Mouse (Mus musculus): Measurements from ENCODE around the gene Nfia. TPM values are rescaled to one million over a fixed set of nuclear protein-coding genes. Genes with fewer than 3 reads are reported as not detected.

The Nfia gene
- polyA plus RNA-seq, 1 experiment from 2014 or later: 54.3 TPM

DNA sequence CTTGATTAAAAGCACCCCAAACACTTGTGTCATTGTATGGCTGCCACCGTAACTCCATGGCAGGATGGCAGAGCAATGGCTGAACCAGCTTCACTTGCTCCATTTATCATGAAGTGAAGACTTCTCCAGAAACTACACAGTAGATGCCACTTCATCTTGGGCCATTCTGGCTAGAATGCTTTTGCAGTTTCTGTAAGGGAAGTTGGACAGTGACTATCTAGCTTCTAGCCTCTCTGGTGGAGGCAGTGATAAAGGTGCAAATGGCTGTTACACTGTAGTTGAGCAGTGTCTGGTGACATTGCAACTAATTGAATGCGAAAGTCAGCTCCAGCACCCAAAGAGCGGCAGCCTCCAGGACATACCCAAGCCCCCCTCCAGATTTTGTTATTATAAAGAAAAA, 78.5 kb downstream of the Nfia start:
- WGBS: 87% methylated on average over 3 of the region's 3 CpGs
- Histone ChIP-seq H3K4me3 (ENCODE audit: control insufficient read depth in 1 of 2, insufficient read depth in 1 of 2, low read depth in 1 of 2, low read length in 2 of 2) (no peak overlapping the region), H3K27me3 (ENCODE audit: control insufficient read depth, insufficient read depth, low read length) (no peaks in the 10 kb centered on the region), H3K4me2 (ENCODE audit: low read length) (no peak overlapping the region), H3K9ac (ENCODE audit: low read length) (no peak overlapping the region), H3K4me1 (ENCODE audit: control insufficient read depth in 2 of 2, insufficient read depth in 2 of 2, low read length in 2 of 2) (peaks cover 8 to 45% of the 10 kb centered on the region in 2 experiments), H3K27ac (replicated peaks in 1 of 2; ENCODE audit: control insufficient read depth in 1 of 2, insufficient read depth in 1 of 2, low read depth in 2 of 2, low read length in 2 of 2) (no peak overlapping the region), H3K36me3 (ENCODE audit: control insufficient read depth, insufficient read depth, low read length) (peaks cover 7% of the 10 kb centered on the region), H3K9me3 (ENCODE audit: control insufficient read depth, low read length) (no peaks in the 10 kb centered on the region)
- no peak for ATAC-seq (ENCODE audit: insufficient number of reproducible peaks, insufficient read depth, low FRiP score, low read depth)

DNA sequence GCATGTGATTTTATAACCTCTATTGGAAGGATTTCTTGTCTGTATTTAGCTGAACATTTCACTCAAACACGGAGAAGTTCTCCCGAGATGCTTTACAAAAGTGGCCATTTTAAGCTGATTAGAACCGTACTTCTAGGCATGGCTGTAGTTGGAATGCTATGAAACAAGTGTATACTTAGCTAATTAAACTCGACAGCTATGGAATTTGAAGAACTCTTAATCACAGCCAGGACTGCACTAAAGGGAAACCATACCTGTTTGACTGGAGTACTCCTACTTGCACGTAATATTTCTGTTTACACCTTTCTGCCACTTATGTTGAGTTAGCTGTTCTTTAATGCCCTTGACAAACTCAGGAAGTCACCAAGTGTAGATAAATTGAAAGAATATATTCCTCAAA, 79.2 kb downstream of the Nfia start:
- Histone ChIP-seq H3K27me3 (ENCODE audit: control insufficient read depth, insufficient read depth, low read length) (no peaks in the 10 kb centered on the region), H3K9ac (ENCODE audit: low read length) (no peak overlapping the region), H3K36me3 (ENCODE audit: control insufficient read depth, insufficient read depth, low read length) (peaks cover 4% of the 10 kb centered on the region; the same call in 1 of the 2 replicates), H3K9me3 (ENCODE audit: control insufficient read depth, low read length) (no peaks in the 10 kb centered on the region), H3K4me3 (ENCODE audit: control insufficient read depth in 1 of 2, insufficient read depth in 1 of 2, low read depth in 1 of 2, low read length in 2 of 2) (no peak overlapping the region), H3K4me1 (ENCODE audit: control insufficient read depth in 2 of 2, insufficient read depth in 2 of 2, low read length in 2 of 2) (peaks cover 7 to 41% of the 10 kb centered on the region in 2 experiments), H3K4me2 (ENCODE audit: low read length) (no peak overlapping the region), H3K27ac (replicated peaks in 1 of 2; ENCODE audit: control insufficient read depth in 1 of 2, insufficient read depth in 1 of 2, low read depth in 2 of 2, low read length in 2 of 2) (no peak overlapping the region)
- ATAC-seq (ENCODE audit: insufficient number of reproducible peaks, insufficient read depth, low FRiP score, low read depth): no peak
- 58% methylated on average over 5 of the region's 5 CpGs for WGBS

DNA sequence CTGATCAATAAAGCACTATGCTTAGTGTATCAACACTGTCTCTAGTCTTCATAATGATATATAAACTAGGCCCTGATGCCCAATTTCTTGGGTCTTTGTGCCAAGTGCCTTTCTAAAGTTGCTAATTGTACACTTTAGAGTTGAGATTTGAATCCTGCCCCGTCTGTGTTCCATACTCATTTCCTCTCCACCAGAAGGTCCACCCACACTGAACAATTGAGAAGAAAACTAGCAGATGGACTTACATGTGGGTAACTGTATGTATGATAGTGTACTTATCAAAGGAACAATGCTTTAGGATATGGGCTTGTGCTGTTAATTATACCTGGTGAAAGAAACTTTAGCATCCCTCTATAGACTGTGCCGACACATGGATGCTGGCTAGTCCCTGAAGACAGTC, 80.1 kb downstream of the Nfia start:
- Histone ChIP-seq H3K4me1 (ENCODE audit: control insufficient read depth in 2 of 2, insufficient read depth in 2 of 2, low read length in 2 of 2) (peaks cover 2 to 35% of the 10 kb centered on the region in 2 experiments; a peak in 3 of 4 replicates), H3K27ac (replicated peaks in 1 of 2; ENCODE audit: control insufficient read depth in 1 of 2, insufficient read depth in 1 of 2, low read depth in 2 of 2, low read length in 2 of 2) (no peak overlapping the region), H3K27me3 (ENCODE audit: control insufficient read depth, insufficient read depth, low read length) (no peaks in the 10 kb centered on the region), H3K4me2 (ENCODE audit: low read length) (no peak overlapping the region), H3K9ac (ENCODE audit: low read length) (no peak overlapping the region), H3K36me3 (ENCODE audit: control insufficient read depth, insufficient read depth, low read length) (peaks cover 4% of the 10 kb centered on the region; the same call in 1 of the 2 replicates), H3K4me3 (ENCODE audit: control insufficient read depth in 1 of 2, insufficient read depth in 1 of 2, low read depth in 1 of 2, low read length in 2 of 2) (no peak overlapping the region), H3K9me3 (ENCODE audit: control insufficient read depth, low read length) (no peaks in the 10 kb centered on the region)
- ATAC-seq (ENCODE audit: insufficient number of reproducible peaks, insufficient read depth, low FRiP score, low read depth): no peak
- WGBS: 77% methylated on average over 2 of the region's 2 CpGs

DNA sequence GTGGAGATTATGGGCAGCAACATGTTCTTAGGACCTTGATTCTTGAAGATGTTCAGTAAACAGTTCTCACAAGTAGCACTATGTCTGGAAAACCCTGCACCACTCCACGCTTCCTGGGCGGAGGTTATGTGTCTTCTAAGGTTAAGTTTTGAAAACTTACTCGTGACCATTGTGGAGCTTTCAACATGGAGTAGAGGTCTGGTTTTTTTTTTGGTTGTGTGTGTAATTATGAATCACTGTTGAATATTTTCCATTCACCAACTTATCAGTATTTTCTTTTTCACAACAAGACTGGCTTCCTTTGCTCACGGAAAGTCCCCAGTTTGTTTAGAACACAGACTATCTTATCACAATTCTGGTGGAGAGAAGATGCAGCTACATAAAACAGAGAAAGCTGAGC, 82.2 kb downstream of the Nfia start:
- Histone ChIP-seq H3K27ac (replicated peaks in 1 of 2; ENCODE audit: control insufficient read depth in 1 of 2, insufficient read depth in 1 of 2, low read depth in 2 of 2, low read length in 2 of 2) (peak overlapping the region in 1 of 2 experiments; percentile 43; a peak in 1 of 4 replicates), H3K4me3 (ENCODE audit: control insufficient read depth in 1 of 2, insufficient read depth in 1 of 2, low read depth in 1 of 2, low read length in 2 of 2) (no peak overlapping the region), H3K4me2 (ENCODE audit: low read length) (no peak overlapping the region), H3K9me3 (ENCODE audit: control insufficient read depth, low read length) (no peaks in the 10 kb centered on the region), H3K4me1 (ENCODE audit: control insufficient read depth in 2 of 2, insufficient read depth in 2 of 2, low read length in 2 of 2) (peaks cover 7 to 38% of the 10 kb centered on the region in 2 experiments), H3K27me3 (ENCODE audit: control insufficient read depth, insufficient read depth, low read length) (no peaks in the 10 kb centered on the region), H3K36me3 (ENCODE audit: control insufficient read depth, insufficient read depth, low read length) (no peaks in the 10 kb centered on the region), H3K9ac (ENCODE audit: low read length) (no peak overlapping the region)
- no peak for ATAC-seq (ENCODE audit: insufficient number of reproducible peaks, insufficient read depth, low FRiP score, low read depth)
- WGBS: 39% methylated on average over 4 of the region's 4 CpGs

DNA sequence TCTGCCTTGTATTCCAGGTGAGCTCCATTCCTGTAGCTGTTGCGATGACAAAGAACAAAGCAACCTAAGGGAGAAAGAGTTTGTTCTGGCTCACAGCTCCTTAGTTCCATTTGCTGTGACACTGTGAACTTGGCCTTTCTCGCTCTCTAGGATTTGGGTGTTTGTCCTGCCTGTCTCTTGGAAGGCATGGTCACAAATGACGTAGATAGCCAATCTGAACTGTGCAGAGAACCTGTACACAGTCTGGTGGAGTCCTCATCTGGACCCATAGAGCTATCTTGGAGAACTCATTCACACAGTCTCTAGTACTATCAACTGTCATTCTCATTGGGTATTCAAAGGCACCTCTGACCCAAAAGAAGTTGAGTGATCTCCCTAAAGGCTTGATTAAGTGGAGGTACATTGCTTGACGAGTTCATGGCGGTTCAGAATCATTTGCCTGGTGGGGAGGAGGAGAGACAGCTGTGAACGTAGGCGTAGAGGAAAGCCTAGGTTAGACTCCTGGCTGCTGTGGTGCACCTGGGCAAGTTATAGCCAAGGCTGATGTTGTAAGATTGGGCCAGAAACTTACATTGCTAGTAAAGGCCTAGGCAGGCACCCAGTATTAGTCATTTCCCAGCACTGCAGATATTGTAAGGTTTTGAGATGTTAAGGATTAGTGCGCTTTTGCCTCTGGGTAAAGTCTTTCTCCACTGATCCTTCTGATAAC, 83.3 kb downstream of the Nfia start:
- Histone ChIP-seq H3K27me3 (ENCODE audit: control insufficient read depth, insufficient read depth, low read length) (no peaks in the 10 kb centered on the region), H3K4me1 (ENCODE audit: control insufficient read depth in 2 of 2, insufficient read depth in 2 of 2, low read length in 2 of 2) (peaks cover 7 to 38% of the 10 kb centered on the region in 2 experiments), H3K4me3 (ENCODE audit: control insufficient read depth in 1 of 2, insufficient read depth in 1 of 2, low read depth in 1 of 2, low read length in 2 of 2) (no peak overlapping the region), H3K4me2 (ENCODE audit: low read length) (no peak overlapping the region), H3K9me3 (ENCODE audit: control insufficient read depth, low read length) (no peaks in the 10 kb centered on the region), H3K36me3 (ENCODE audit: control insufficient read depth, insufficient read depth, low read length) (no peaks in the 10 kb centered on the region), H3K9ac (ENCODE audit: low read length) (no peak overlapping the region), H3K27ac (replicated peaks in 1 of 2; ENCODE audit: control insufficient read depth in 1 of 2, insufficient read depth in 1 of 2, low read depth in 2 of 2, low read length in 2 of 2) (0 out of 4 replicates have a peak overlapping the region, but pooled peaks of 1 of the 2 experiments have one; percentile 43)
- 87% methylated on average over 8 of the region's 8 CpGs for WGBS
- ATAC-seq (ENCODE audit: insufficient number of reproducible peaks, insufficient read depth, low FRiP score, low read depth): no peak

DNA sequence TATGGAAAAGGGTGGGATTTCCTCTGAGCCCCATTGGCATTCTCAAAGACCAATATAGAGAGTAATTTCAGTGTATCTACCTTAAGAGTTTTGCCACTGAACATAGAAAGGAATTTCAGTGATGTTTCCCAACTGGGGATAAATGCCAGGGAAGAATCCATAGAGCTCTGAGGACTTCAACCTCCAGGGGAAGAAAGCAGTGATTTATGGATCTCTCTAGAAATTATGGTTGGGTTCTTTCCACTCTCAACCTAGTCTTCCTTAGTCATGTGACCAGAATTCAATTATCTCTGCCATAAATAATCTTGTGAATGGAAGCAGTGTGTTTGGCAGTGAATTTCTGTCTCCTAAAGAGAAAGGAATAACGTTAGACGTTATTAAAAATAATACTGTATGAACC, 85.0 kb downstream of the Nfia start:
- no peak overlapping the region for H3K9ac ChIP-seq (ENCODE audit: low read length)
- H3K4me2 ChIP-seq (ENCODE audit: low read length): no peak overlapping the region
- no peaks in the 10 kb centered on the region for H3K9me3 ChIP-seq (ENCODE audit: control insufficient read depth, low read length)
- H3K27ac ChIP-seq (replicated peaks in 1 of 2; ENCODE audit: control insufficient read depth in 1 of 2, insufficient read depth in 1 of 2, low read depth in 2 of 2, low read length in 2 of 2): no peak overlapping the region
- no peaks in the 10 kb centered on the region for H3K27me3 ChIP-seq (ENCODE audit: control insufficient read depth, insufficient read depth, low read length)
- 84% methylated on average over 2 of the region's 2 CpGs for WGBS
- H3K4me1 ChIP-seq (ENCODE audit: control insufficient read depth in 2 of 2, insufficient read depth in 2 of 2, low read length in 2 of 2): peaks cover 5 to 31% of the 10 kb centered on the region in 2 experiments
- H3K4me3 ChIP-seq (ENCODE audit: control insufficient read depth in 1 of 2, insufficient read depth in 1 of 2, low read depth in 1 of 2, low read length in 2 of 2): no peak overlapping the region
- H3K36me3 ChIP-seq (ENCODE audit: control insufficient read depth, insufficient read depth, low read length): 0 out of 2 replicates have a peak, but pooled peaks cover 3% of the 10 kb centered on the region
- ATAC-seq (ENCODE audit: insufficient number of reproducible peaks, insufficient read depth, low FRiP score, low read depth): no peak

DNA sequence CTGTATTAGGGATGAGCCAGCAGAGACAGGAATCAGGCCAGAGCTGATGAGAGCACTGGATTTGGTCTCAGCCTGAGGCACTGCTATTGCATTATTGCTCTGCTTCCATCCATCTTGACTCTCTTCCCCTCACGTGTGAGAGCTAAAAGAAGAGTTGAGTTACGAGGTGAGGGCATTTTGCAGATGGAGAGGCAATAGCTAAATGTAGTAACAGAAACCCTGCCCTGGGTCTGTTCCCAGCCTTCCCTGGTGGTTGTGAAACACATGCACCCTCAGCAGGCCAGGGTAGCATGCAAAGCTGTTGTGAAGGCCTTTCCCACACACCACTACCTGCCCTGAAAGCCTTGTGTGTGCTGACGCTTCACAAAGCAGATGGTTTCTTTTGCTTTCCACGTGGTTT, 86.9 kb downstream of the Nfia start:
- no peak for ATAC-seq (ENCODE audit: insufficient number of reproducible peaks, insufficient read depth, low FRiP score, low read depth)
- H3K9ac ChIP-seq (ENCODE audit: low read length): no peak overlapping the region
- H3K4me3 ChIP-seq (ENCODE audit: control insufficient read depth in 1 of 2, insufficient read depth in 1 of 2, low read depth in 1 of 2, low read length in 2 of 2): no peak overlapping the region
- H3K4me2 ChIP-seq (ENCODE audit: low read length): no peak overlapping the region
- peak overlapping the region; percentile 4 to 12; a peak in 1 of 4 replicates for H3K27ac ChIP-seq (replicated peaks in 1 of 2; ENCODE audit: control insufficient read depth in 1 of 2, insufficient read depth in 1 of 2, low read depth in 2 of 2, low read length in 2 of 2)
- 53% methylated on average over 4 of the region's 4 CpGs for WGBS
- peaks cover 5 to 27% of the 10 kb centered on the region in 2 experiments for H3K4me1 ChIP-seq (ENCODE audit: control insufficient read depth in 2 of 2, insufficient read depth in 2 of 2, low read length in 2 of 2)
- no peaks in the 10 kb centered on the region for H3K27me3 ChIP-seq (ENCODE audit: control insufficient read depth, insufficient read depth, low read length)
- no peaks in the 10 kb centered on the region for H3K9me3 ChIP-seq (ENCODE audit: control insufficient read depth, low read length)
- 0 out of 2 replicates have a peak, but pooled peaks cover 3% of the 10 kb centered on the region for H3K36me3 ChIP-seq (ENCODE audit: control insufficient read depth, insufficient read depth, low read length)

Data from heart, embryonic 14.5 days (tissue).